Mouse (Mus musculus): ENCODE measurements around the gene F2rl1.

DNA sequence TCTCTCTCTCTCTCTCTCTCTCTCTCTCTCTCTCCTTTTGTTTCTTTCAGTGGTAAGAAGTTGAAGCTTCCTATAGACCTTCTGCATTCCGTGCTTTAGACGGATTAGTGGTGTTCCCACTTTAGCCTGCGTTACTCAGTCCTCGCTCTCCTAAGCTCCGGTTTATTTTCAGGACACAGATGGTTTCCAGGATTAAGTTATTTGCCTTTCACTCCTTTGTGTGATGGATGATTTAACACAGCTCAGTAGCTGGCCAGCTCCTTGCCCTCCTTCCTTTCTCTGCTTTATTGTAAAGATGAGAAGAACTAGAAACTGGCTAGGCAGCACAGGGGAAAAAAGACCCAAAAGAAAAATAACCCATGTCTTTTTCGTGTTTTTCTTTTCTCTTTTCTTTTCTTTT, 23.8 kb upstream of the F2rl1 start:
- TF ChIP-seq TCF12 (IDR thresholded peaks at IDR 0.05; ENCODE audit: insufficient read depth, poor library complexity, severe bottlenecking): no peak
- TF ChIP-seq POLR2A (IDR thresholded peaks at IDR 0.05; ENCODE audit: insufficient read length, low read depth): no peak
- TF ChIP-seq CEBPB (IDR thresholded peaks at IDR 0.05; ENCODE audit: insufficient read depth, poor library complexity, severe bottlenecking): no peak
- no peak for TF ChIP-seq SRF (IDR thresholded peaks at IDR 0.05; ENCODE audit: control insufficient read depth, insufficient read length, low read depth)
- no peak for TF ChIP-seq REST (IDR thresholded peaks at IDR 0.05; ENCODE audit: insufficient read depth, insufficient read length)
- TF ChIP-seq USF1 (IDR thresholded peaks at IDR 0.05; ENCODE audit: low read depth): no peak
- TF ChIP-seq POLR2AphosphoS2 (IDR thresholded peaks at IDR 0.05; ENCODE audit: insufficient read length, low read depth): no peak
- TF ChIP-seq MYOG (IDR thresholded peaks at IDR 0.05; ENCODE audit: control insufficient read depth in 1 of 3, insufficient read depth in 1 of 3, insufficient read length in 2 of 3, low read depth in 2 of 3): peak in 1 of 3 experiments; percentile 15
- TF ChIP-seq MAX (IDR thresholded peaks at IDR 0.05; ENCODE audit: low read depth): no peak
- TF ChIP-seq E2F4 (IDR thresholded peaks at IDR 0.05; ENCODE audit: insufficient read depth): no peak
